Mouse (Mus musculus) midbrain, embryonic 16.5 days (tissue): ENCODE measurements around the gene Rpl18. TPM values are rescaled to one million over a fixed set of nuclear protein-coding genes. Genes with fewer than 3 reads are reported as not detected.
A peak's percentile ranks its signal among the peaks of the same experiment; 100 is the strongest.

Experiments
- ATAC-seq: fragments of 200-750 bp; cut with Nextera tagmentation; 2 replicates; pipeline ENCODE4 v1.8.0; 2017; ENCODE audit warnings: moderate TSS enrichment
- H3K27ac ChIP-seq: fragments of 300-500 bp; sonication (generic); 2 replicates; pipeline ENCODE4 v1.5.1; 2014; ENCODE audit warnings: mild to moderate bottlenecking, low read length, mixed read lengths
- H3K27me3 ChIP-seq: fragments of 300-500 bp; sonication (generic); 2 replicates; pipeline ENCODE4 v1.6.1; 2014; ENCODE audit warnings: low read depth, low read length, mixed read lengths; ENCODE audit not compliant: control insufficient read depth, insufficient read depth
- H3K36me3 ChIP-seq: fragments of 300-500 bp; sonication (generic); 2 replicates; pipeline ENCODE4 v1.6.1; 2014; ENCODE audit warnings: mild to moderate bottlenecking, low read length, moderate library complexity, mixed read lengths; ENCODE audit not compliant: control insufficient read depth, insufficient read depth
- H3K4me1 ChIP-seq: fragments of 300-500 bp; sonication (generic); 2 replicates; pipeline ENCODE4 v1.6.1; 2014; ENCODE audit warnings: mild to moderate bottlenecking, low read length, mixed read lengths; ENCODE audit not compliant: control insufficient read depth, insufficient read depth
- H3K4me2 ChIP-seq: fragments of 300-500 bp; sonication (generic); 2 replicates; pipeline ENCODE4 v1.6.1; 2014; ENCODE audit warnings: mild to moderate bottlenecking, low read length, mixed read lengths
- H3K4me3 ChIP-seq: fragments of 300-500 bp; sonication (generic); 2 replicates; pipeline ENCODE4 v1.5.1; 2014; ENCODE audit warnings: low read depth, mild to moderate bottlenecking, low read length, moderate library complexity, mixed read lengths
- H3K9ac ChIP-seq: fragments of 300-500 bp; sonication (generic); 2 replicates; pipeline ENCODE4 v1.6.1; 2014; ENCODE audit warnings: low read depth, low read length, mixed read lengths
- H3K9me3 ChIP-seq: fragments of 300-500 bp; sonication (generic); replicated peaks from 2 replicates; pipeline ENCODE4 v1.6.1; 2014; ENCODE audit warnings: mild to moderate bottlenecking, low read length, mixed read lengths; ENCODE audit not compliant: control insufficient read depth, poor library complexity, severe bottlenecking
- WGBS: fragments of 180-500 bp; shearing (Covaris S2); extraction: QIAGEN DNeasy Blood & Tissue Kit; methylation state at CpG from one replicate; pipeline ENCODE4 v1.1.7; 2014; 5-methylcytosine and 5-hydroxymethylcytosine counted together
- polyA plus RNA-seq: library from polyadenylated mRNA; unstranded; fragments of >200 nt; fragmentation: Nextera tagmentation; extraction: Ambion mirVana; gene quantifications from 2 replicates; pipeline ENCODE4 v1.2.1, GENCODE M21; 2015

Gene Rpl18
- polyA plus RNA-seq, 1 experiment from 2014 or later: 475 TPM

GRCm38 (mm10) chr7:45730727-45731431 lies 15.6 kb downstream of the Rpl18 start:
- Histone ChIP-seq H3K9ac (no peak overlapping the region), H3K36me3 (no peaks in the 10 kb centered on the region), H3K4me3 (no peak overlapping the region), H3K4me2 (no peak overlapping the region), H3K27ac (no peak overlapping the region), H3K9me3 (no peaks in the 10 kb centered on the region), H3K27me3 (no peaks in the 10 kb centered on the region), H3K4me1 (no peaks in the 10 kb centered on the region)
- no peak for ATAC-seq
- 19% methylated on average over 16 of the region's 16 CpGs for WGBS

GRCm38 (mm10) chr7:45733477-45733876 lies 18.2 kb downstream of the Rpl18 start:
- WGBS: 86% methylated on average over 5 of the region's 5 CpGs
- H3K36me3 ChIP-seq: no peaks in the 10 kb centered on the region
- no peak overlapping the region for H3K4me2 ChIP-seq
- no peak for ATAC-seq
- H3K27ac ChIP-seq: no peak overlapping the region
- H3K27me3 ChIP-seq: no peaks in the 10 kb centered on the region
- no peaks in the 10 kb centered on the region for H3K4me1 ChIP-seq
- H3K9me3 ChIP-seq: no peaks in the 10 kb centered on the region
- no peak overlapping the region for H3K9ac ChIP-seq
- no peak overlapping the region for H3K4me3 ChIP-seq

GRCm38 (mm10) chr7:45739162-45739763 lies 24.0 kb downstream of the Rpl18 start:
- Histone ChIP-seq H3K4me2 (no peak overlapping the region), H3K4me3 (no peak overlapping the region), H3K9me3 (no peaks in the 10 kb centered on the region), H3K4me1 (no peaks in the 10 kb centered on the region), H3K9ac (no peak overlapping the region), H3K27ac (no peak overlapping the region), H3K27me3 (no peaks in the 10 kb centered on the region; the same call in 1 of the 2 replicates), H3K36me3 (no peaks in the 10 kb centered on the region)
- WGBS: 5% methylated on average over 9 of the region's 9 CpGs
- peak; percentile 92 for ATAC-seq

- H3K9ac ChIP-seq: no peak overlapping the region
- ATAC-seq: no peak
- no peaks in the 10 kb centered on the region for H3K4me1 ChIP-seq
- no peak overlapping the region for H3K27ac ChIP-seq
- no peaks in the 10 kb centered on the region for H3K9me3 ChIP-seq
- H3K4me2 ChIP-seq: no peak overlapping the region
- H3K36me3 ChIP-seq: no peaks in the 10 kb centered on the region
- no peaks in the 10 kb centered on the region; the same call in 1 of the 2 replicates for H3K27me3 ChIP-seq
- 63% methylated on average over 10 of the region's 10 CpGs for WGBS
- no peak overlapping the region for H3K4me3 ChIP-seq
Observed at GRCm38 (mm10) chr7:45739820-45740219, 24.6 kb downstream of the Rpl18 start.

- ATAC-seq: no peak
- Histone ChIP-seq H3K36me3 (no peaks in the 10 kb centered on the region), H3K9me3 (no peaks in the 10 kb centered on the region), H3K9ac (no peak overlapping the region), H3K4me1 (no peaks in the 10 kb centered on the region), H3K4me2 (0 out of 2 replicates have a peak overlapping the region, but pooled peaks have one; percentile 26), H3K27me3 (no peaks in the 10 kb centered on the region; the same call in 1 of the 2 replicates), H3K27ac (no peak overlapping the region), H3K4me3 (no peak overlapping the region)
- 84% methylated on average over 12 of the region's 12 CpGs for WGBS
Observed at GRCm38 (mm10) chr7:45741308-45741707, 26.1 kb downstream of the Rpl18 start.

GRCm38 (mm10) chr7:45741777-45742176 lies 26.5 kb downstream of the Rpl18 start:
- 0 out of 2 replicates have a peak, but pooled peaks have one; percentile 14 for ATAC-seq
- Histone ChIP-seq H3K9me3 (no peaks in the 10 kb centered on the region), H3K4me2 (peak overlapping the region; percentile 26), H3K9ac (peak overlapping the region; percentile 7; the same call in 1 of the 2 replicates), H3K36me3 (no peaks in the 10 kb centered on the region), H3K27me3 (no peaks in the 10 kb centered on the region; the same call in 1 of the 2 replicates), H3K4me3 (no peak overlapping the region), H3K27ac (no peak overlapping the region), H3K4me1 (no peaks in the 10 kb centered on the region)
- WGBS: 34% methylated on average over 11 of the region's 11 CpGs

GRCm38 (mm10) chr7:45742338-45742737 lies 27.1 kb downstream of the Rpl18 start:
- H3K9me3 ChIP-seq: no peaks in the 10 kb centered on the region
- H3K36me3 ChIP-seq: no peaks in the 10 kb centered on the region
- H3K4me1 ChIP-seq: no peaks in the 10 kb centered on the region
- H3K9ac ChIP-seq: no peak overlapping the region
- H3K4me3 ChIP-seq: no peak overlapping the region
- no peak overlapping the region for H3K27ac ChIP-seq
- 36% methylated on average over 19 of the region's 19 CpGs for WGBS
- H3K4me2 ChIP-seq: peak overlapping the region; percentile 26
- no peak for ATAC-seq
- no peaks in the 10 kb centered on the region; the same call in 1 of the 2 replicates for H3K27me3 ChIP-seq

GRCm38 (mm10) chr7:45744387-45744786 lies 29.1 kb downstream of the Rpl18 start:
- Histone ChIP-seq H3K27ac (no peak overlapping the region), H3K9ac (no peak overlapping the region), H3K4me3 (no peak overlapping the region), H3K4me1 (peaks cover under 1% of the 10 kb centered on the region; the same call in 1 of the 2 replicates), H3K27me3 (no peaks in the 10 kb centered on the region; the same call in 1 of the 2 replicates), H3K9me3 (no peaks in the 10 kb centered on the region), H3K36me3 (no peaks in the 10 kb centered on the region), H3K4me2 (no peak overlapping the region)
- WGBS: 46% methylated on average over 2 of the region's 2 CpGs
- ATAC-seq: no peak

- H3K27ac ChIP-seq: no peak overlapping the region
- no peak overlapping the region for H3K4me3 ChIP-seq
- 73% methylated on average over 6 of the region's 6 CpGs for WGBS
- H3K4me2 ChIP-seq: no peak overlapping the region
- ATAC-seq: no peak
- H3K36me3 ChIP-seq: no peaks in the 10 kb centered on the region
- peaks cover 3% of the 10 kb centered on the region; the same call in 1 of the 2 replicates for H3K4me1 ChIP-seq
- H3K9ac ChIP-seq: no peak overlapping the region
- H3K27me3 ChIP-seq: no peaks in the 10 kb centered on the region; the same call in 1 of the 2 replicates
- H3K9me3 ChIP-seq: no peaks in the 10 kb centered on the region
Observed at GRCm38 (mm10) chr7:45746518-45746917, 31.3 kb downstream of the Rpl18 start.
